Mouse (Mus musculus) liver, embryonic 14.5 days (tissue): ENCODE results near the gene Tarsl2. TPM values are rescaled to one million over a fixed set of nuclear protein-coding genes. Genes with fewer than 3 reads are reported as not detected.

Experiments
- ATAC-seq: fragments of 200-750 bp; cut with Nextera tagmentation; 2 replicates; pipeline ENCODE4 v1.8.0; 2017; ENCODE audit warnings: moderate number of reproducible peaks, mild to moderate bottlenecking, moderate library complexity; ENCODE audit not compliant: insufficient read depth
- DNase-seq, 3 experiments: peaks; one replicate each; pipeline ENCODE4 v3.0.0-alpha.2; 2012 to 2013; ENCODE audit warnings: low read depth in 3 of 3, low spot score in 3 of 3
- H3K27ac ChIP-seq: fragments of 300-500 bp; sonication (generic); 2 replicates; pipeline ENCODE4 v1.5.1; 2014; ENCODE audit warnings: moderate library complexity, mild to moderate bottlenecking, control low read depth, inconsistent platforms
- H3K27me3 ChIP-seq: fragments of 300-500 bp; sonication (generic); 2 replicates; pipeline ENCODE4 v1.6.1; 2014; ENCODE audit warnings: mild to moderate bottlenecking, low read length, moderate library complexity; ENCODE audit not compliant: control insufficient read depth, insufficient read depth
- H3K36me3 ChIP-seq: fragments of 300-500 bp; sonication (generic); replicated peaks from 2 replicates; pipeline ENCODE4 v1.6.1; 2014; ENCODE audit warnings: low read depth; ENCODE audit not compliant: control insufficient read depth, insufficient read depth
- H3K4me1 ChIP-seq, 2 experiments: fragments of 200-500 bp in 1 of 2; fragments of 300-500 bp in 1 of 2; sonication (generic) in 1 of 2; replicated peaks; 2 replicates each; pipeline ENCODE4 v1.6.1; 2012 to 2014; ENCODE audit warnings: antibody characterized with exemption in 1 of 2, inconsistent platforms in 1 of 2, low read length in 1 of 2; ENCODE audit not compliant: control insufficient read depth in 2 of 2, insufficient read depth in 2 of 2
- H3K4me2 ChIP-seq: fragments of 300-500 bp; sonication (generic); 2 replicates; pipeline ENCODE4 v1.6.1; 2014; ENCODE audit warnings: low read depth, mild to moderate bottlenecking, control low read depth, moderate library complexity
- H3K4me3 ChIP-seq, 2 experiments: fragments of 200-500 bp in 1 of 2; fragments of 300-500 bp in 1 of 2; sonication (generic) in 1 of 2; 2 replicates each; pipeline ENCODE4 v1.5.1; 2012 to 2014; ENCODE audit warnings: low read depth in 2 of 2, low read length in 2 of 2, mild to moderate bottlenecking in 2 of 2, control low read depth in 1 of 2, inconsistent platforms in 1 of 2, moderate library complexity in 1 of 2; ENCODE audit not compliant: insufficient read depth in 1 of 2
- H3K9ac ChIP-seq: fragments of 300-500 bp; sonication (generic); replicated peaks from 2 replicates; pipeline ENCODE4 v1.6.1; 2014; ENCODE audit warnings: mild to moderate bottlenecking, control low read depth, moderate library complexity
- H3K9me3 ChIP-seq: fragments of 300-500 bp; sonication (generic); 2 replicates; pipeline ENCODE4 v1.6.1; 2016; ENCODE audit warnings: low read length, mixed read lengths; ENCODE audit not compliant: control insufficient read depth
- CTCF ChIP-seq: IDR thresholded peaks from 2 replicates; pipeline ENCODE4 v1.5.1; 2016; ENCODE audit warnings: antibody characterized with exemption, low read depth, control low read depth
- EP300 ChIP-seq: IDR thresholded peaks from 2 replicates; pipeline ENCODE4 v1.6.1; 2016; ENCODE audit warnings: antibody characterized with exemption, low read depth
- WGBS: fragments of 180-500 bp; shearing (Covaris S2); extraction: QIAGEN DNeasy Blood & Tissue Kit; methylation state at CpG from one replicate; pipeline ENCODE4 v1.1.7; 2014; ENCODE audit not compliant: insufficient replicate concordance; 5-methylcytosine and 5-hydroxymethylcytosine counted together
- polyA plus RNA-seq, 2 experiments: library from polyadenylated mRNA; depleted of rRNA in 1 of 2; stranded (reverse) in 1 of 2; unstranded in 1 of 2; fragments of >200 nt; fragmentation: Nextera tagmentation in 1 of 2; extraction: Ambion mirVana in 1 of 2; gene quantifications; 2 replicates each; pipeline versions ENCODE4 v1.2.1 to v1.2.3; 2012 to 2014

Gene Tarsl2
- polyA plus RNA-seq, 2 experiments = 10.7 to 18.2 TPM

- no peaks in the 10 kb centered on the region for H3K27me3 ChIP-seq
- WGBS = 61% methylated on average over 3 of the region's 3 CpGs
Measured at GRCm38 (mm10) chr7:65710301-65710700, 65.6 kb downstream of the Tarsl2 start.

DNA sequence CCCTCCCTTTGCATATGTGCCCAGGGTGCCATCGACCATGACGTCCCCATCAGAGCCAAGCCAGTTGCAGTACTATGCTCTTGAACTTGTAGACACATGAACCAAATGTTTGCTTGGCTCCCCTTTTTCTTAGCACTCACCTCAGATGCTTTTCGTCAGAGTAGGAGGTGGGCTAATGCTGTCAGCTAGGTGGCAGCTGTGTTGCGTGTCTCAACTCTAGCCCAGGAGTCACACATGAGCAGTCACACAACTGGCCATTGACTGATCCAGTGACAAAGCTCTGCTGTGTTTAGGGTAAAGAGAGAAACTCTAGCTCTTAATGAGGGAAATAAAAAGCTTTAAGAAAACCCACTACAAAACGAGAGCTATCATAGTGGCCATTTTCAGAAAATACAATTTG, 69.1 kb downstream of the Tarsl2 start:
- Histone ChIP-seq H3K27me3 (no peaks in the 10 kb centered on the region), H3K36me3 (no peaks in the 10 kb centered on the region), H3K4me2 (no peak overlapping the region), H3K27ac (no peak overlapping the region), H3K4me3 (no peak overlapping the region), H3K9me3 (no peaks in the 10 kb centered on the region), H3K9ac (no peak overlapping the region), H3K4me1 (no peaks in the 10 kb centered on the region)
- ATAC-seq (no peak), DNase-seq (no peak)
- WGBS = 53% methylated on average over 5 of the region's 5 CpGs
- no peak for TF ChIP-seq CTCF
- TF ChIP-seq EP300 = no peak

More at GRCm38 (mm10) chr7:65710301-65710700, 65.6 kb downstream of the Tarsl2 start:
- Histone ChIP-seq H3K27ac (no peak overlapping the region), H3K9ac (no peak overlapping the region), H3K9me3 (no peaks in the 10 kb centered on the region), H3K4me2 (no peak overlapping the region), H3K36me3 (no peaks in the 10 kb centered on the region), H3K4me1 (peaks cover 0 to 2% of the 10 kb centered on the region in 2 experiments; a peak in 1 of 4 replicates), H3K4me3 (no peak overlapping the region)
- TF ChIP-seq CTCF (no peak), EP300 (no peak)
- DNase-seq (no peak), ATAC-seq (no peak)

GRCm38 (mm10) chr7:65714304-65714703, 69.6 kb downstream of the Tarsl2 start:
- no peak for ATAC-seq
- H3K9me3 ChIP-seq = no peaks in the 10 kb centered on the region
- H3K4me3 ChIP-seq = no peak overlapping the region
- no peak for DNase-seq
- H3K4me2 ChIP-seq = no peak overlapping the region
- no peaks in the 10 kb centered on the region for H3K4me1 ChIP-seq
- H3K27ac ChIP-seq = no peak overlapping the region
- no peak for TF ChIP-seq EP300
- TF ChIP-seq CTCF = no peak
- no peak overlapping the region for H3K9ac ChIP-seq
- H3K27me3 ChIP-seq = no peaks in the 10 kb centered on the region
- no peaks in the 10 kb centered on the region for H3K36me3 ChIP-seq
- 43% methylated on average over 4 of the region's 4 CpGs for WGBS

GRCm38 (mm10) chr7:65734024-65734423, 89.3 kb downstream of the Tarsl2 start:
- Histone ChIP-seq H3K4me2 (no peak overlapping the region), H3K27me3 (no peaks in the 10 kb centered on the region), H3K36me3 (no peaks in the 10 kb centered on the region), H3K27ac (no peak overlapping the region), H3K9me3 (no peaks in the 10 kb centered on the region), H3K4me3 (no peak overlapping the region), H3K4me1 (peaks cover 0 to 4% of the 10 kb centered on the region in 2 experiments; a peak in 1 of 4 replicates), H3K9ac (no peak overlapping the region)
- DNase-seq = no peak
- WGBS = 59% methylated on average over 2 of the region's 2 CpGs
- ATAC-seq = no peak
- TF ChIP-seq EP300 = no peak
- TF ChIP-seq CTCF = no peak

DNA sequence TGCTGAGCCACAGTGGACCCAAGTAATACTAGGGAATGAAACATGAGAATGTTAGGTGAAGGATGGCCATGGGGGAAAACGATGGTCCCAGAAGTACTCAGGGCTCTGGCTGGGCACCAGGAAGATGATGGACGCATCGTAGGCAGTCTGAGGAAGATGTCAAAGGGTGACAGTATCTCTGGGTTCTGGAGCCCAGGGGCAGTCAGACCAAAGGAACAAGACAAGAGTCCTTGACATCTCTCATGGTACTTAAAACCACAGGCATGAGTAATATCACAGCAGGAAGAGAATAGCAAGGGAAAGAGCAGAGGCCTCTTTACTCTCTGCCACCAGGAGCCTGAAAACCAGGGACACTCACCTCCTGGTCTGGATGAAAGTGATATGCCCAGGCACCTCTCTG, 90.6 kb downstream of the Tarsl2 start:
- no peak for ATAC-seq
- TF ChIP-seq CTCF (no peak), EP300 (no peak)
- no peak for DNase-seq

More for the DNA sequence above, 90.6 kb downstream of the Tarsl2 start:
- Histone ChIP-seq H3K4me2 (no peak overlapping the region), H3K4me1 (peaks cover 0 to 4% of the 10 kb centered on the region in 2 experiments; a peak in 1 of 4 replicates), H3K27ac (no peak overlapping the region), H3K27me3 (no peaks in the 10 kb centered on the region), H3K9ac (no peak overlapping the region), H3K9me3 (no peaks in the 10 kb centered on the region), H3K4me3 (no peak overlapping the region), H3K36me3 (no peaks in the 10 kb centered on the region)
- WGBS = 56% methylated on average over 3 of the region's 3 CpGs
